Mouse (Mus musculus) frontal cortex, postnatal 10 days (tissue): ENCODE data around the gene Gm45233.

Experiments used
- DNase-seq, 2 experiments: peaks; one replicate each; pipeline ENCODE4 v3.0.0; 2022; ENCODE audit warnings: low spot score in 2 of 2, mixed read lengths in 1 of 2

Gene Gm45233

DNA sequence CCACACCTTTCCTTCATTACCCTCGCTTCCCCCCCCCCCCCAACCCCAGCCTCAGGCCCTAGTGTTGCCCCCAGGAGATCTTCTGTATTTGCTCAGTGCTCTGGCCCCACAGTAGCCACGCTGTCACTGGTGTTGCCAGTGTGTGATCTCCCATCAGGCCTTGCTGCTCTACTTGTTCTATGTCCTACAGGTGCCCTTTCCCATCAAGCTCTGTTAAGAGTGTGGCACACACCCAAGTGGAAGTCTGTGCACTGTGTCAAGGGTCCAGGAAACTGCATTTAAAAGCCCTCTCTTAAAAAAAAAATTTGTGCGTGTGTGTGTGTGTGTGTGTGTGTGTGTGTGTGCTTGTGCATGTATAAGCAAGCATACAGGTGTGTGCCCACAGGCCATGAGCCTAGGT, 4.3 kb downstream of the Gm45233 start:
- DNase-seq: no peak

GRCm38 (mm10) chr7:43449811-43450210, 5.9 kb downstream of the Gm45233 start:
- DNase-seq: no peak

- no peak for DNase-seq
Measured at GRCm38 (mm10) chr7:43451726-43452125, 7.8 kb downstream of the Gm45233 start.

DNA sequence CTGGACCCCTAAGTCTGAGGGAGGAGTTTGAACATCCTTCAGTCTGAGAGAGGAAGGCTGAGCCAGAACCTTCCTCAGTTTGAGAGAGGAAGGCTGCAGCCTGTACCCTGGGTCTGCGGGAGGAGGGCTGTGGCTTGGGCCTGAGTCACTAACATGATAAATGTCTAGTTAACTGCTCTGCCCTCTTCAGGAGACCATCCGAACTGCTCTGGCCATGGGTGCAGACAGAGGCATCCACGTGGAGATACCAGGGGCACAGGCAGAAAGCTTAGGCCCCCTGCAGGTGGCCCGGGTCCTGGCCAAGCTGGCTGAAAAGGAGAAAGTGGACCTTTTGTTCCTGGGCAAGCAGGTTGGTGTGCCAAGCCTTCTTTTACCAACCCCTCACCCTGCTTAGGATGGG, 8.7 kb downstream of the Gm45233 start:
- no peak for DNase-seq

DNA sequence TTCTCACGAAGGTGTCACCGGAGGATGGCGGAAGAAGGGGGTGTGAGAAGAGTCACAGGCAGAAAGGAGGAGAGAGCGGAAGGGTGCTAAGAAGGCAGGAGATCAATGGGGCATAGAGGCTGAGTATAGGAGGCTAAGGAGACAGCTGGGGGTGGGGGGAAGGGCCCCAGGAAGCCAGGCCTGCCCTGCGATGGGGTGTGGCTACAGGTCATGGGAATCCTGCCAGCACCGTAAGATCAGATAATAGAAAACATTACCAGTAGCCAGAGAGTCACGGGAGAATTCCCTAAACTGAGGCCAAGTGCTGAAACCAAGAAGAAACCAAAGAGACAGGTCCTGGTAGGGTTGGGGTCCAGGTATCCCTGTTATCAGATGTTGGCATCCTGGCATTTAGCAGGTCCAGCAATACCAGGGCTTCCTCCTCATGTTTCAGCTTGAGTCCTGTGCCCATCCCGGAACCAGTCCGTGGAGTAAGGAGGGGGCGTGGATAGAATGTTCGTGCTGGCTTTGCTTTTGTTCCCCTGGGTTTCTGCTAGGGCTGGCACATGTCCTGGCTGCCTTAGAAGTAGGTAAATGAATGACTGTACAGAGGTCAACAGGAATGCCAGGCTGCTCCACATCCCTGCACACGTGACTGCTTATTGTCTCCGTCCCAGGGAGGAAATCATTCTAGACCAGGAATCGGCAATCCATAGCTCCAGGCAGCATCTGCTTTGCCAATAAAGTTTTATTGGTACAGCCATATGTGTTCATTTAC, 9.8 kb downstream of the Gm45233 start:
- no peak for DNase-seq

DNA sequence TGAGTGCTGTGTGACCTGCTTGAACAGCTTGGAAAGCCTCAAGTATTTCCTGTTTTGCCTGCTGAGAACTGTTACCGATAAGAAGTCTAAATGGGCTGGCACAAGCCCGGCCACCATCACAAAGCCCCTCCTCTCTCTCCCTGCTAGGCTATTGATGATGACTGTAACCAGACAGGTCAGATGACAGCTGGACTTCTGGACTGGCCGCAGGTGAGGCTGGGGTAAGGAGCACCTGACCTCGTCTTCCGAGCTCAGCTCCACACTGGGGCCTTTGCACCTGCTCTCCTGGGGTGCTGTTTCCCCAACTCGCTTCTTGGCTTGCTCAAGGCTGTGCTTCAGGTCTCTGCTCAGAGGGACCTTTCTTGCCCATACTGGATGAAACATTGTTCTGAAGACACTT, 10.4 kb downstream of the Gm45233 start:
- DNase-seq: no peak

DNA sequence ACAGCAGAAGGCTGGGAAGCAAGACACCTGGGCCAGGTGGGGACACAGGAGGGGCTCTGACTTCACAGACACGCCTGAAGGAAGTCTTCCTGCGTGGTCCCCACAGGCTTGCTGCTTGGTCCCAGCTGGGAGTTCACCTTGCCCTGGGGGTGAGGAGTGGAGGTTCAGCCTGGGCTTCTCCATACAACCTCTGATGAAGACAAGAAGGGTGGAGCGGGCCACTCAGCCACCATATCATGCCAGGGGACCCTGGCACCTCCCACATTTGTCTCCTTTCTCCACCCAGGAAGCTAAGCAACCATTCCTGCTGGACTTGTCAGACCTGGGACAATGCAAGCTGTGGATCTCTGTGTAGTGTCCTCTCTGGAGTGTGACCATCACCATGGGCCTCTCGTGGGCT, 18.9 kb downstream of the Gm45233 start, which contains the start of gene Vsig10l:
Gene Vsig10l (plus strand): TSS at position 301 of the 400 bp plus-strand sequence.
- DNase-seq: no peak

DNA sequence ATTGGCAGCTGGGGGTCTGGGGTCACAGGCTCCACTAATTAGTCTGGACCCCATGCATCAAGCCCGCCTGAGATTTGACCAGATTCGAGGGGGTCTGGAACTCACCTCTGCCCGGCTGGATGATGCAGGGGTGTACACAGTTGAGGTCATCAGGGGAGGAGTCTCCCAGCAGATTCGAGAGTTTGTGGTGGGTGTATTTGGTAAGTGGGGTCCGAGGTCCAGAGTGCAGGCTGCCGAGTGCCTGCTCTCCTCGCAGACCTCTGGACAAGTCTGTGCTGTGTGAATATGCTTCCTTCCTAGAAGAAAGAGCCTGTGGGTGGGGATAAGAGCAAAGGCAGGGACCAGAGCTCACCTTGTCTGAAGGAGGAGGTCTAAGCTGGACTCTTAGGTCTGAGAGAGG, 20.0 kb downstream of the Gm45233 start:
- no peak for DNase-seq

GRCm38 (mm10) chr7:43464864-43465343, 21.0 kb downstream of the Gm45233 start:
- no peak for DNase-seq

DNA sequence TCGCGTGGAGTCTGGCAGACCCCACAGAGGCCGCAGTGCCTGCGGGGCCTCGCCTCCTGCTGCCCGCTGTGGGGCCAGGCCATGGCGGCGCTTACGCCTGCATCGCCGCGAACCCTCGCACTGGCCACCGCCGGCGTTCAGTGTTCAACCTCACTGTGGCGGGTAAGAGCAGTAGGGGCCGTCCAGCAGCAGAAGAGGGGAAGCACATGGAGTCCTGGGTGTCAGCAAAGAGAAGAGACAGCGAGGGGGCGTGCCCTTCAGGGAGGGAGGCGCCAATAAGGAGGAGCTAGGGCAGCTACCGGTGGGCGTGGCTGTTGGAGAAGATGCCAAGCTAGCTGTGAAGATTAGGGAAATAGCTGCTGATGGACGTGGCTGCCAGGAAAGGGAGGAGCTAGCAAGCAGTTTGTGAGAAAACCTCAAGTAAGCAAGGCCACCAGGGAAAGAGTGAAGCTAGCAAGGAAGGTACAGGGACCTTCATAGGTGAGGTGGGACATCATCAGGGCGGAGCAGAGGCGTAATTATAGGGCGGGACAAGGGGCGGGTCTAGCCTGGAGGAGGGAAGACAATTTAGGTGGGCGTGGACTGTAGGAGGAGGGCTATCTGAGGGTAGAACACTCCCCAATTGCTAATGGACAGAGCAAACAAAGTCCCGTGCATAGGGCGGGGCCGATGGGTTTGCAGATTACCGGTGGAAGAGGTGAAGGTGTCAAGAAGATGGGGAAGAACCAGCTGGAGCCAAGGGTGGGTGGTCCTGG, 21.6 kb downstream of the Gm45233 start:
- DNase-seq: peak; percentile 83 to 88

- peak; percentile 72 to 79 for DNase-seq
Measured at GRCm38 (mm10) chr7:43466099-43466694, 22.3 kb downstream of the Gm45233 start.

DNA sequence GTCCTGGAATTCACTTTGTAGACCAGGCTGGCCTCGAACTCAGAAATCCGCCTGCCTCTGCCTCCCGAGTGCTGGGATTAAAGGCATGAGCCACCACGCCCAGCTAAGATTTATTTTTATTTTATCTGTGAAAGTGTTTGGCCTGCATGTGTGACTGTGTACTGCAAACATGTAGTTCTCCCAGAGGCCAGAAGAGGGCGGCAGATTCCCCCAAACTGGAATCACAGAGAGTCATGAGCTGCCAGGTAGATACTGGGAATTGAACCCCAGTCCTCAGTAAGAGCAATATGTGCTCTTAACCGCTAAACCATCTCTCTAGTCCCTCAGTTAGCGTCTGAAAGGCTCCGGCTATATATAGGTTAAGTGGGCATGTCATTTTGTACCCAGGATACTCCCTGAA, 26.4 kb downstream of the Gm45233 start:
- DNase-seq: no peak

DNA sequence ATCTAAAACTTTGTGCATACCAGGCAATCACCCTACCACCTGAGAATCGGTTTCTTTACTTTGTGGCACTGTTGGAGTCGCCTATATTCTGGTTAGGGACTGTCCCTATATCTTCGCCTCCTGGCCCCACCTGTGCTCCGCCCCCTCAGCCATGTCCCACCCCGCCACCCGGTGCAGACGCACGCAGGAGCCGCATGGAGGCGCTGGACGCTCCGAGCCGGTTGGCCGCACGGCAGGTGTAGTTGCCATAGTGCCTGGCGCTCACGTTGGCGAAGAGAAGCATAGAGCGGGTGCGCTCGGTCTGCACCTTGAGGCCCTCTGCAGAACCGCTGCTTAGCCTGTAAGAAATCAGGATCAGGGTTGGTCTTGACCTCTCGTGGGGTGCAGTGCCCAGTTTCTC, 31.8 kb downstream of the Gm45233 start:
- no peak for DNase-seq

DNA sequence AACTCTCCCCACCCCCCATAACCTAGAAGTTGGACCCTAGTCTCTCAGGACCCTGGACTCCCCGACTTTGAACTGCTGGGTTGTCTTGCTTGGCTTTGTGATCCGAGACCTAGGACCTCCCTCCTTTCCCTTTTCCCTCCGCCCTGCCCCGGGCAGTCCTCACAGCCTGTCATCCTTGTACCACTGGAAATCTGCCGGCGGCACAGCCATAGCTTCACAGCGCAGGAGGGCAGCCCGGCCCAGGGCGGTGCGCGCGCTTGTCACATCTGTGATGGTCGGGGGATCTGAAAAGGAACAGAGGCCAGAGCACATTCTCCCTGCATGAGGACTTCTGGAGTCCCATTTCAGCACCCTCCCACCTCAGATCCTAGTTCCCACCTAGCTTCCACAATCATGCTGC, 32.4 kb downstream of the Gm45233 start:
- no peak for DNase-seq

- DNase-seq: peak in 1 of 2 experiments; percentile 61
Measured at GRCm38 (mm10) chr7:43481191-43481590, 37.3 kb downstream of the Gm45233 start.

DNA sequence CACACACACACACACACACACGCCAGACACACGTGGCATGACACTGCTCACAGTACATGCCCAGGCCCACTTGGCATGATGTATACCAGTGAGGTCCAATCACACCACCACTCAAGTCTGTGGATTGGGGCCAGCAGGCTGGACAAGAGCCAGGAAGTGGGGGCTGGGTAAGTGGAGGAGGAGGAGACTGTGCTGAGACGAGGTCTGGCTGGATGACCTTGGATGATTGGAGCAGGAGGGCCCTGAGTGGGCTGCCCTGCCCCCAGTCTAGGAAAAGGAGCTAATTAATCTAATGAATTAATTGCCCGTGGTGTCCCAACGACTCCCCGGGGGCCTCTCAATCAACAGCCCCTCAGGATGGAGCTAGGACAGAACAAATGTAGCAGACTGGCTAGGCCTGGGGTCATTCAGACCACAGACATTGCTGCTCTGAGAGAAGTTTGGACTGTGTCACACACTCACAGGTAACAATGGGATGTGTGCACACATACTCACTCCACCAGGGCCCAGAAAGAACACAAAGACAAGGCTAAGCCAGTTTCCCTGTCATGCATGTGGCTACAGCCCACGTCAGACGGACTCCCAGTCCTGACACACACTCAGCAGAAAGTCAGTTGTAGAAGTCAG, 38.3 kb downstream of the Gm45233 start:
- DNase-seq: peak in 1 of 2 experiments; percentile 57

DNA sequence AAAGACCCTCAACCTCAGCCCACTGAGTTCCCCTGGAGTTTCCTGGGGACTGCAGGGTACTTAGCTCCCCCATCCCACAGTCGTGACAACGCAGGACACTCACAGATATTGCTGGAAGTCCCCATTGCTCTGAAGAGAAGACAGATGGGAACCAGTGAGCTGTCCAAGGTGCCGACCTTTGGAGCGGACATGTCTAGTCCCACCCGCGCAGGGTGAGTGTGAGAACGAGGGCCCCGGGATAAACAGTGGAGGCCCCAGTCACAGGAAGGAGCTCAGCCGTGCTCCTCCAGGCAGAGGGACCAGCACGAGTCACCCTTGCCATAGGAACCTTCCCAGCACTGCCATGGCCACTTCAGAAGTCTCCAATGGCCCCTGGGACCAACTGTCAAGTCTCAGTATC, 39.3 kb downstream of the Gm45233 start:
- DNase-seq: no peak

GRCm38 (mm10) chr7:43488646-43489045, 44.7 kb downstream of the Gm45233 start:
- peak in 1 of 2 experiments; percentile 29 for DNase-seq

DNA sequence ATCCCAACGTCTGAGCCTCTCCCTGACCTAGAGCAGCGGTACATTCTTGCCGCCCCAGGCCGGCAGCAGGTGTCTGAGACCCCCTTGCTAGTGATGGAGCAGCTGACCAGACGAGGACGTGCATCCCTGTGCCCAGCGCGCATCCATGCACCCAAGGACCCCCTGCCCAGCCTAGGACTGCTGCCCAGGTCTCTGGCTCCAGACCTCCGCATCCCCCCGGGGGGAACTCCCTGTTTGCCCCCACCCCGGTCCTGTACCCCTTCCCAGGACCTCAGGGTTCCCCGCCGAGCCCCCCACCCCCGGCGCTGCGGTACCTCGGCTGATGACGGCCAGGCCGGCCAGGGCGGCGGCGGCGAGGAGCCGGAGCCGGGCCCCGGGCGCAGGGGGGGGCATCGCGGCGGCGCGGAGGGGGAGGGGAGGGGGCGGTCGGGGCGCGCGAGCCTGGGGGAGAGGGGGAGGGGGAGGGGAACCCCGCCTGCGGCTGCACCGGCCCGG, 45.8 kb downstream of the Gm45233 start, which contains the start of gene Iglon5:
Gene Iglon5 (minus strand): TSS at position 445 of the 495 bp plus-strand sequence.
- DNase-seq: peak in 1 of 2 experiments; percentile 38

- peak; percentile 80 to 82 for DNase-seq
Measured at GRCm38 (mm10) chr7:43490182-43490584, 46.3 kb downstream of the Gm45233 start.

DNA sequence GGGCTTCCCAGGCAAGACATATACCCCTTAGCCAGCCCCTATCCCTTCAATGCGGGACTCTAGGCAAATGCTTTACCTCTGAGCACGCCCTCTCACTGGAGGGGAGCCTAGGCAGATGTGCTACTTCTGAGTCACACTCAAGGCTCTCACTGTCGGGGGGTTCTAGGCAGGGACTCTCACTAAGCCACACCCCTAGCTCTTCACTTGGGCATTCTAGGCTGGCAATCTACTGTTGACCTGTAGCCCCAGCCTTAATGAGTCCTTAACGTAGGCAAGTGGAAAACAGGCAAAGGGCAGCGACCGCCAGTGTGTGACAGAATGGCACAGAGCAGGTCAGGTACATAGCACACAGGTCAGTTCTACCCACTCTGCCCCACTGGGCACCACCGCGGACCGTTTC, 46.9 kb downstream of the Gm45233 start:
- peak in 1 of 2 experiments; percentile 11 for DNase-seq
